Mouse (Mus musculus) layer of hippocampus, adult 8-10 months (tissue): ENCODE results near the gene Arhgef12. TPM values are rescaled to one million over a fixed set of nuclear protein-coding genes. Genes with fewer than 3 reads are reported as not detected.

ENCODE experiments used
- DNase-seq, 2 experiments: peaks; one replicate each; pipeline ENCODE4 v3.0.0; 2022; ENCODE audit warnings: low spot score in 2 of 2
- total RNA-seq, 4 experiments: library from RNA; stranded (reverse); gene quantifications; 2 replicates each; pipeline ENCODE4 v1.2.4; 2022

Arhgef12 gene
- total RNA-seq, 4 experiments from 2014 or later = 144 to 165 (median 151) TPM

GRCm38 (mm10) chr9:43078711-43079110 lies 28.3 kb downstream of the Arhgef12 start:
- no peak for DNase-seq

- DNase-seq = no peak
Measured at GRCm38 (mm10) chr9:43076163-43076562, 30.9 kb downstream of the Arhgef12 start.

- no peak for DNase-seq
Measured at GRCm38 (mm10) chr9:43074611-43075010, 32.4 kb downstream of the Arhgef12 start.

- DNase-seq = no peak
Measured at GRCm38 (mm10) chr9:43071741-43072140, 35.3 kb downstream of the Arhgef12 start.

- no peak for DNase-seq
Measured at GRCm38 (mm10) chr9:43071176-43071575, 35.9 kb downstream of the Arhgef12 start.

- DNase-seq = no peak
Measured at GRCm38 (mm10) chr9:43070566-43070965, 36.5 kb downstream of the Arhgef12 start.

- no peak for DNase-seq
Measured at GRCm38 (mm10) chr9:43070153-43070552, 36.9 kb downstream of the Arhgef12 start.

- DNase-seq = no peak
Measured at GRCm38 (mm10) chr9:43067896-43068295, 39.1 kb downstream of the Arhgef12 start.

- no peak for DNase-seq
Measured at GRCm38 (mm10) chr9:43065231-43065630, 41.8 kb downstream of the Arhgef12 start.

- DNase-seq = peak; percentile 18 to 19
Measured at GRCm38 (mm10) chr9:43061545-43061944, 45.5 kb downstream of the Arhgef12 start.

GRCm38 (mm10) chr9:43050391-43050790 lies 56.6 kb downstream of the Arhgef12 start:
- DNase-seq = no peak

GRCm38 (mm10) chr9:43044481-43044880 lies 62.6 kb downstream of the Arhgef12 start:
- DNase-seq = no peak

GRCm38 (mm10) chr9:43038466-43038865 lies 68.6 kb downstream of the Arhgef12 start:
- no peak for DNase-seq

GRCm38 (mm10) chr9:43035208-43035607 lies 71.8 kb downstream of the Arhgef12 start:
- DNase-seq = no peak

- DNase-seq = no peak
Measured at GRCm38 (mm10) chr9:43034273-43034672, 72.8 kb downstream of the Arhgef12 start.

- no peak for DNase-seq
Measured at GRCm38 (mm10) chr9:43027757-43028156, 79.3 kb downstream of the Arhgef12 start.

- DNase-seq = no peak
Measured at GRCm38 (mm10) chr9:43021515-43022251, 85.4 kb downstream of the Arhgef12 start.

GRCm38 (mm10) chr9:43019656-43020055 lies 87.4 kb downstream of the Arhgef12 start:
- DNase-seq = no peak

- no peak for DNase-seq
Measured at GRCm38 (mm10) chr9:43015786-43016185, 91.3 kb downstream of the Arhgef12 start.

GRCm38 (mm10) chr9:43015366-43015765 lies 91.7 kb downstream of the Arhgef12 start:
- DNase-seq = peak in 1 of 2 experiments; percentile 22

- DNase-seq = no peak
Measured at GRCm38 (mm10) chr9:43014886-43015285, 92.2 kb downstream of the Arhgef12 start.

- no peak for DNase-seq
Measured at GRCm38 (mm10) chr9:43012541-43012940, 94.5 kb downstream of the Arhgef12 start.

GRCm38 (mm10) chr9:43011061-43011460 lies 96.0 kb downstream of the Arhgef12 start:
- DNase-seq = peak; percentile 46 to 56
